Mouse (Mus musculus): ENCODE results near the gene Sox14. TPM values are rescaled to one million over a fixed set of nuclear protein-coding genes. Genes with fewer than 3 reads are reported as not detected.

Gene Sox14
- polyA plus RNA-seq (2014; fragmentation: Illumina TruSeq; extraction: RNeasy Lipid Tissue Mini Kit (QIAGEN cat#74804)) = not detected

GRCm38 (mm10) chr9:99875618-99876372 is at the start of gene Sox14:
Gene Sox14 (minus strand): TSS chr9:99876170.

Other genes starting within 250 kb of the Sox14 start
- gene Dzip1l, start 246.7 kb downstream of the Sox14 start, polyA plus RNA-seq (2014; fragmentation: Illumina TruSeq; extraction: RNeasy Lipid Tissue Mini Kit (QIAGEN cat#74804)) = 3.0 TPM
- 0.17 TPM for gene Cldn18, start 158.9 kb downstream of the Sox14 start, polyA plus RNA-seq (2014; fragmentation: Illumina TruSeq; extraction: RNeasy Lipid Tissue Mini Kit (QIAGEN cat#74804))

Measured in ovary, adult 10 weeks (tissue).